In genomic region chr2:127635581-127635980, GRCm38 (mm10) we compare ENCODE assay signal across 23 mouse cellular contexts. TPM values are rescaled to one million over a fixed set of nuclear protein-coding genes. Genes with fewer than 3 reads are reported as not detected.
DNase-seq lines count a peak whose midpoint lies in the region; ATAC-seq lines count a peak whose summit lies in the region.
"Had no signal": no experiment of that assay in that cellular context is flagged by ENCODE, and none has a peak within 500 bp of the region (broad histone marks: within the 10 kb centered on the region; RNA-seq: fewer than 3 reads in every experiment).

No protein-coding gene starts in this region.

- peaks cover 5% of the 10 kb centered on the region; the same call in 1 of the 2 replicates for H3K4me1 ChIP-seq in kidney, embryonic 16.5 days (ENCODE audit: insufficient read depth, low read length)
- H3K4me1 ChIP-seq in liver, embryonic 12.5 days = no peaks in the 10 kb centered on the region
- H3K4me1 ChIP-seq: embryonic facial prominence, embryonic 15.5 days; forebrain, embryonic 15.5 days; heart, embryonic 10.5 days had no signal

- H3K4me3 ChIP-seq in kidney, embryonic 16.5 days (ENCODE audit: low read length) = no peak overlapping the region
- no peak overlapping the region for H3K4me3 ChIP-seq in liver, embryonic 12.5 days
- H3K4me3 ChIP-seq: embryonic facial prominence, embryonic 15.5 days; erythroblast, embryonic 14.5 days; forebrain, embryonic 15.5 days; heart, embryonic 10.5 days had no signal

- peak; percentile 95 for DNase-seq in kidney, adult 11 months
- DNase-seq in kidney, adult 8-10 months = peak; percentile 88 to 93
- peak; percentile 85 to 93 for DNase-seq in kidney, postnatal 25 days
- no peak for DNase-seq in thymus, postnatal 25 days
- no peak for DNase-seq in heart, adult 18-20 months
- DNase-seq: adrenal gland, postnatal 10 days; cerebellum, adult 11 months; cerebellum, adult 8-10 months; cerebellum, postnatal 14 days; embryo, embryonic 11 days; gastrocnemius, postnatal 36 days; heart, adult 11 months; heart, postnatal 10 days had no signal

- H3K27me3 ChIP-seq in kidney, embryonic 16.5 days (ENCODE audit: insufficient read depth, low read length) = no peaks in the 10 kb centered on the region
- H3K27me3 ChIP-seq in liver, embryonic 12.5 days (replicated peaks) = peaks cover 15% of the 10 kb centered on the region; the same call in 1 of the 2 replicates
- H3K27me3 ChIP-seq: embryonic facial prominence, embryonic 15.5 days; forebrain, embryonic 15.5 days had no signal

- 45% methylated on average over 6 of the region's 6 CpGs for WGBS in kidney, embryonic 16.5 days
- 50% methylated on average over 6 of the region's 6 CpGs for WGBS in liver, embryonic 12.5 days (ENCODE audit: insufficient replicate concordance)

- ATAC-seq in kidney, embryonic 16.5 days (ENCODE audit: low FRiP score, low TSS enrichment) = peak; percentile 86
- no peak for ATAC-seq in liver, embryonic 12.5 days
- ATAC-seq in megakaryocyte-erythroid progenitor cell, adult 5-6 weeks (replicated peaks; ENCODE audit: low FRiP score, low TSS enrichment, poor library complexity, severe bottlenecking) = no peak
- ATAC-seq: forebrain, embryonic 15.5 days had no signal

- no peak overlapping the region for H3K9ac ChIP-seq in kidney, embryonic 16.5 days (replicated peaks; ENCODE audit: low read length)
- H3K9ac ChIP-seq in liver, embryonic 12.5 days = no peak overlapping the region
- H3K9ac ChIP-seq: embryonic facial prominence, embryonic 15.5 days; forebrain, embryonic 15.5 days had no signal

- 0 out of 2 replicates have a peak, but pooled peaks cover 3% of the 10 kb centered on the region for H3K36me3 ChIP-seq in kidney, embryonic 16.5 days (ENCODE audit: insufficient read depth, low read length)
- no peaks in the 10 kb centered on the region for H3K36me3 ChIP-seq in liver, embryonic 12.5 days
- H3K36me3 ChIP-seq: embryonic facial prominence, embryonic 15.5 days; forebrain, embryonic 15.5 days; heart, embryonic 10.5 days had no signal

- peak overlapping the region; percentile 78 for H3K27ac ChIP-seq in kidney, embryonic 16.5 days (ENCODE audit: low read length)
- H3K27ac ChIP-seq in liver, embryonic 12.5 days = no peak overlapping the region
- H3K27ac ChIP-seq: embryonic facial prominence, embryonic 15.5 days; forebrain, embryonic 15.5 days; heart, embryonic 10.5 days had no signal

- no peak overlapping the region for H3K4me2 ChIP-seq in kidney, embryonic 16.5 days (replicated peaks; ENCODE audit: low read depth, low read length)
- no peak overlapping the region for H3K4me2 ChIP-seq in liver, embryonic 12.5 days
- H3K4me2 ChIP-seq: embryonic facial prominence, embryonic 15.5 days; forebrain, embryonic 15.5 days had no signal

- H3K9me3 ChIP-seq in kidney, embryonic 16.5 days (ENCODE audit: low read length) = no peaks in the 10 kb centered on the region
- H3K9me3 ChIP-seq in liver, embryonic 12.5 days (replicated peaks) = no peaks in the 10 kb centered on the region
- H3K9me3 ChIP-seq: embryonic facial prominence, embryonic 15.5 days; forebrain, embryonic 15.5 days; heart, embryonic 10.5 days had no signal

RNA-seq across cellular contexts. Expression of gene Mal, which starts 20.9 kb away (rescaled TPM):
- 59.5 and 59.7 TPM in 2 replicates for polyA plus RNA-seq in kidney, embryonic 16.5 days (2015; fragmentation: Nextera tagmentation; extraction: Ambion mirVana)
- polyA plus RNA-seq in liver, embryonic 12.5 days (2016; fragmentation: Nextera tagmentation; extraction: Ambion mirVana) = not detected in 2 replicates
- not detected in 2 replicates for total RNA-seq in megakaryocyte-erythroid progenitor cell, adult 5-6 weeks (2014; fragmentation: Nextera tagmentation)
- not detected in 2 replicates for total RNA-seq in megakaryocyte-erythroid progenitor cell, adult 5-6 weeks (2017)
- total RNA-seq in heart, adult 18-20 months (2021) = 10 to 100 TPM; 15.6 to 19.0 TPM
- total RNA-seq: common myeloid progenitor, adult 5-6 weeks; hematopoietic stem cell, adult 5-6 weeks; MEL had no signal
- polyA plus RNA-seq: erythroblast, embryonic 14.5 days had no signal

RNA-seq across cellular contexts. Expression of gene Mrps5, which starts 48.6 kb away (rescaled TPM):
- 147 and 148 TPM in 2 replicates for polyA plus RNA-seq in kidney, embryonic 16.5 days (2015; fragmentation: Nextera tagmentation; extraction: Ambion mirVana)
- polyA plus RNA-seq in liver, embryonic 12.5 days (2016; fragmentation: Nextera tagmentation; extraction: Ambion mirVana) = 132 and 134 TPM in 2 replicates
- total RNA-seq in megakaryocyte-erythroid progenitor cell, adult 5-6 weeks (2014; fragmentation: Nextera tagmentation) = 74.2 and 98.4 TPM in 2 replicates
- 164 and 215 TPM in 2 replicates for total RNA-seq in megakaryocyte-erythroid progenitor cell, adult 5-6 weeks (2017)
- total RNA-seq in heart, adult 18-20 months (2021) = 10 to 100 TPM; 78.3 to 93.4 TPM

RNA-seq across cellular contexts. Expression of gene Zfp661, which starts 48.7 kb away (rescaled TPM):
- polyA plus RNA-seq in kidney, embryonic 16.5 days (2015; fragmentation: Nextera tagmentation; extraction: Ambion mirVana) = 5.1 and 5.6 TPM in 2 replicates
- polyA plus RNA-seq in liver, embryonic 12.5 days (2016; fragmentation: Nextera tagmentation; extraction: Ambion mirVana) = 1.8 and 2.0 TPM in 2 replicates
- 4.5 and 6.5 TPM in 2 replicates for total RNA-seq in megakaryocyte-erythroid progenitor cell, adult 5-6 weeks (2014; fragmentation: Nextera tagmentation)
- 4.5 and 6.2 TPM in 2 replicates for total RNA-seq in megakaryocyte-erythroid progenitor cell, adult 5-6 weeks (2017)
- 1 to 10 TPM; 1.8 to 2.2 TPM for total RNA-seq in heart, adult 18-20 months (2021)
- polyA plus RNA-seq: erythroblast, embryonic 14.5 days had no signal

Comparison
In these comparisons a context has a peak if more than half of its experiments do, and no peak if none do; other contexts are left out.
1. DNase-seq: peak in kidney, adult 11 months (single experiment), kidney, adult 8-10 months (2 of 2) and kidney, postnatal 25 days (2 of 2); none in thymus, postnatal 25 days (single experiment) and heart, adult 18-20 months (0 of 2).
2. RNA of gene Mal, which starts 20.9 kb away (total RNA-seq): 15.6 to 19.0 TPM in heart, adult 18-20 months; not detected in megakaryocyte-erythroid progenitor cell, adult 5-6 weeks; every median in the first group is over 10 times any median in the second.